Mouse (Mus musculus): ENCODE measurements around the gene C1qtnf4. TPM values are rescaled to one million over a fixed set of nuclear protein-coding genes. Genes with fewer than 3 reads are reported as not detected.

The C1qtnf4 gene
- total RNA-seq (2021) = 10 to 100 TPM in 1 of 2 experiments, 1 to 10 TPM in 1; 7.5 to 10.1 TPM
- long read RNA-seq, experiment 1, partial matches to known transcripts = 20 of 20 reads
- long read RNA-seq, experiment 1, other reads (novel, unspliced or antisense) = 0 of 20 reads
- long read RNA-seq, experiment 2, partial matches to known transcripts = 19 of 19 reads
- long read RNA-seq, experiment 2, other reads (novel, unspliced or antisense) = 0 of 19 reads

DNA sequence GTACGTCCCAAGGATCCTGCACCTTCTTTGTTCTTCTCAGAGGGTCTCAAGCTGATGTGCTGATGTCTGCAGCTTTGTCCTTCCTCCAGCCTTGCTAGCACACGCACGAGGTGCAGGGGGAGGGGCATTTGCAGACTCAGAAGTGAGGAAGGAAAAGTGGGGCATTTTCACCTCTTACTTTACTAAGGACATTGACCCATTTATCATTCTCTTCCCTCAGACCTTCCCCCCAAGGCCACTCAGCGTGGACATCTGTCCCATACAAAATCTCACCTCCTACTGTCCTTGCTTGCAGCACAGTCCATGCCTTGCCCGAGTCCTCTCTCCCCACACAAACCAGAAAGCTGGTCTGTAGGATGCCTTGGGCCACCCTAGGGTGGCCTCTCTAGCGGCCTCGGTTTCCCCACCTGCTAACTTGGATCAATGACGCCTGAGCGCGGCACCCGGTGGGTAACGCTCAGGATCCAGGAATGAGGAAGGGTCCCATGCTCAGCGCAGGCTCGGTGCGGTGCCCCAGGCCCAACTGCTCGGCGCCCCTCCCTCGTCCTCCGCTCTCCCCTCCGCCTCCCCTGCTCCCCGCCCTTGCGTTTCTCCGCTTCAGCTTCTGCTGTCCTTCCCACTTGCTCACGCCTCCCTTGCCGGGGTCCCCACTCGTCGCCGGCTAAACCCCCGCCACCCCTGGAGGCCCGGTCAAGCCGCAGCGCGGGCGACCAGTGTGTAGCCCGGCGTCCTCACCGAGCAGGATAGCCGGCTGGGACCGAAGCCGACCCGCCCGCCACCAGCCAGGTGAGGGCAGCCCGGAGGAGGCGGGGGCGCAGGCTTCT lies at the start of gene C1qtnf4:
TSS of gene C1qtnf4 (plus strand) at position 643 of the 824 bp plus-strand sequence.
- DNase-seq (ENCODE audit: low spot score in 2 of 2) = no peak

GRCm38 (mm10) chr2:90838621-90839020 lies 47.0 kb upstream of the C1qtnf4 start:
- DNase-seq (ENCODE audit: low spot score in 2 of 2) = no peak

DNA sequence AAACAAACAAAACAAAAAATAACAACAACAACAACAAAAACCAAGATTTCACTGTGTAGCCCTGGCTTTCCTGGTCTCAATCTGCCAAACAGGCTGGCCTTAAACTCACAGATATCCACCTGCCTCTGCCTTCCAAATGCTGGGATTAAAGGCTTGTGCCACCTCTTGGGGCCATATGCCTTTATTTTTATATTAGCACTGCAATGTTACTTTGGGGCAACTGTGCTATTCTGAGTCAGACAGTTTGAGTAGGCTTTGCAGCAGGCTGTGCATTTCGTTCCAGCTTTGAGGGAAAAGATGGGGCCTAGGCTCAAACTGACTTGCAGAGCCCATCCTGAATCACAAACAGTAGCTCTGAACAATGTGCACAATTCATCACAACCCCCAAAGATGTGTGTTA lies 42.0 kb upstream of the C1qtnf4 start:
- DNase-seq (ENCODE audit: low spot score in 2 of 2) = no peak

- DNase-seq (ENCODE audit: low spot score in 2 of 2) = no peak
Observed at GRCm38 (mm10) chr2:90844262-90844661, 41.4 kb upstream of the C1qtnf4 start.

GRCm38 (mm10) chr2:90845234-90845633 lies 40.4 kb upstream of the C1qtnf4 start:
- no peak for DNase-seq (ENCODE audit: low spot score in 2 of 2)

DNA sequence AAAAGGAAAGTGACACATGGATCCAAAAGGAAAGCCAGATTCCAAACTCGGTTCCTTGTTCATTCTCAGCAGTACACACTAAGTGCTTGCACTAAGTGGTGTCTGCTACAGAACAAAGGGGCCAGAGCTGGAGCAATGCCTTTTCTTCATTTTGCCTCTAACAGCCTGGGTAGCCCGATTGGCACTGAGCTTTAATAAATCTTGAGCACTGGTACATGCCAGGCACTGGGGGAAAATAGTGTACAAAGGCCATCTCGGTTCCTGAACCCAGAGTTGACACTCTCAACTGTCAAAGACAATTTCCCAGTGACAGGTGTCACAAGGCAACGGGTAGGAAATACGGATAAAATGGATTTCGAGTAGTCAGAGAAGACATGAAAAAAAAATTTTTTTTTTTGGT lies 39.5 kb upstream of the C1qtnf4 start:
- no peak for DNase-seq (ENCODE audit: low spot score in 2 of 2)

DNA sequence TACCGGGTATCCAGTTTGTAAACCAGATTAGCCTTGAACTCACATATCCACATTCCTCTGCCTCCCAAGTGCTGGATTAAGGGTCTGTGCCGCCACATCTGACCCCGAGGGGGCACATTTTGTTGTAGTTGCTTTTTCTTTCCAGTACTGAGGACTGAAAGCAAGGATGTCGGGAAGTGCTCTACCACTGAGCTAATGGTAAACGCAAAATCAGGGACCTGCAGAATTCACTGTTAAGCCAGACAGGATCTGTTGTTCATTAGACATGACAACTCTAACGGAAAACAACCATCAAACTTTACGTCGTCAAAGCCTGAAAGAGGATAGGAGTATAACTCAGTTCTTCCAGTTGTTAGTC lies 39.1 kb upstream of the C1qtnf4 start:
- DNase-seq (ENCODE audit: low spot score in 2 of 2) = no peak

- peak; percentile 99 for DNase-seq (ENCODE audit: low spot score in 2 of 2)
Observed at GRCm38 (mm10) chr2:90846955-90847680, 38.5 kb upstream of the C1qtnf4 start, which contains the start of gene Mtch2. Gene Mtch2 (plus strand): TSS chr2:90847155.

DNA sequence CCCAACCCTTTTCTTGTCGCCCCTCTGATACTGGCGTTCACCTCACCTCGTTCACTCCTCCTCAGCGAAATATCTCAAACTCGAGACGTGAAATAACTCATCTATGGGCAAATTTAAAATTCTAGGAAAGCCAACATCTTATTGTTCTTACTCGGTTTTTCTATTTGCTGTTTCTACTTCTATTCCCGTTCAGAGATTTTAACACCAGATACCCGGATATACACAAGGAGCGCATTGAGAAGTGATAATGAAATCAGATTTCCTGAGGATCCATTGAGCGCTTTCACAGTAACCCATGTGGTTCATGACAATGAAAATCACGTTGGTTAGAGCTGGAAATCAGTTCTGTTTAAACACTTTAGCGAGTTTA lies 38.0 kb upstream of the C1qtnf4 start:
- no peak for DNase-seq (ENCODE audit: low spot score in 2 of 2)

GRCm38 (mm10) chr2:90848331-90848730 lies 37.3 kb upstream of the C1qtnf4 start:
- DNase-seq (ENCODE audit: low spot score in 2 of 2) = no peak

DNA sequence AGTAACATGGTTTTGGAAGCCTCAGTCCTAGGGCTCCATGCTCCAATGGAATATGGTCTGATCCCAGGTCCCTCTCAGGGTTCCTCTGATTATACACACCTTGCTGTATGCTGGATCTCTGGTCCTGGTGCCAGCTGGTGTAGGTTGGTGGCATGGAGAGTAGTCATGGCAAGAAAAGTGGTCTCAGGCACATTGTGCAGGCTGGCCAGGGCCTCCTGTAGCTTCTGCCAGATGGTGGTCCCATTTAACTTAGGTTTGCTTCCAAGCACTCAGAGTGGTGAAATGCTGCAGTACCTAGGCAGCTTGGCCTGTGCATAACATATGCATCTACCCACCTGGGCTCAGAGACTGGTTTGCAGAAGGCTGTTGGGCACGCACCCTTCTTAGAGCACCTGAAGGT lies 35.3 kb upstream of the C1qtnf4 start:
- DNase-seq (ENCODE audit: low spot score in 2 of 2) = no peak

GRCm38 (mm10) chr2:90861486-90861885 lies 24.2 kb upstream of the C1qtnf4 start:
- no peak for DNase-seq (ENCODE audit: low spot score in 2 of 2)

DNA sequence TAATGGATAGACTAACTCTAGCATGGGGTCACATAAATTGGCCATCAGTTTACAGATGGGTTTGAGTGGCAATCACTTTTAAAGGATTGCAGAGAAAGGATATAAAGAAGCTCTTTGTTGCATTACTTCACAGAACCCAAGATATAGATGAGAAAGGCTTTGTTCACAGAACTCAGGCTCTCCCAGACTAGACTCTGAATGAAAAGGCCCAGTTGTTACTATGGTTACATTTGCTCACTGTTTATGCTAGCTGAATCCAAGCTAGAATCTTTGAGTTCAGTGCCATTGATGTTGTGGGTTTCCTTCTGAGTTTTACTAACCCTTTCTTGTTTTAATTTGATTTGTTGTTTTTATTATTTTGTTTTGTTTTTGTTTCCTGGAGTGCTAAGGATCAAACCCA lies 21.5 kb upstream of the C1qtnf4 start:
- no peak for DNase-seq (ENCODE audit: low spot score in 2 of 2)

- DNase-seq (ENCODE audit: low spot score in 2 of 2) = peak; percentile 66 to 81
Observed at GRCm38 (mm10) chr2:90866524-90866923, 19.1 kb upstream of the C1qtnf4 start.

DNA sequence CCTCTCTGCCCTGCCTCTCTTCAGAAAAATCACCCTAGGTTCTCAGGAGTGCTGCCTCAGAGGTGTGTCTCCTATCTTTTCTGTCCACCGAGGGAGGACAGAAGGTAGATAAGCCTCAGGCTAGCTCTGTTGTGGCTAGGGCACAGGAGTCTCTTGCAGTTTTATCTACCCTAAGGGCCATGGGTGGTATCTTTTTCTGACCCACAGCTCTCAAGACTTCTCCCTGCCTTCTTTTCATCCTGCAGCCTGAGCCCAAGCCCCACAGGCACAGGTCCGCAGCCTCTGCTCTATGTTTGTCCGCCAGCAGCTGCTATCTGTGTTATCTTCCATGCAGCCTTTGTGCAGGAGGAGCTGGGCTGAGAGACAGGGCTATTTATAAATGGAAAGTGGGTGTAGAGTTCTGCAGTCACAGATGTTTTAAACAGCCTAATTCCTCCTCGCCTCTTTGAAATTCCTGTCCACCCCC lies 15.5 kb upstream of the C1qtnf4 start:
- no peak for DNase-seq (ENCODE audit: low spot score in 2 of 2)

DNA sequence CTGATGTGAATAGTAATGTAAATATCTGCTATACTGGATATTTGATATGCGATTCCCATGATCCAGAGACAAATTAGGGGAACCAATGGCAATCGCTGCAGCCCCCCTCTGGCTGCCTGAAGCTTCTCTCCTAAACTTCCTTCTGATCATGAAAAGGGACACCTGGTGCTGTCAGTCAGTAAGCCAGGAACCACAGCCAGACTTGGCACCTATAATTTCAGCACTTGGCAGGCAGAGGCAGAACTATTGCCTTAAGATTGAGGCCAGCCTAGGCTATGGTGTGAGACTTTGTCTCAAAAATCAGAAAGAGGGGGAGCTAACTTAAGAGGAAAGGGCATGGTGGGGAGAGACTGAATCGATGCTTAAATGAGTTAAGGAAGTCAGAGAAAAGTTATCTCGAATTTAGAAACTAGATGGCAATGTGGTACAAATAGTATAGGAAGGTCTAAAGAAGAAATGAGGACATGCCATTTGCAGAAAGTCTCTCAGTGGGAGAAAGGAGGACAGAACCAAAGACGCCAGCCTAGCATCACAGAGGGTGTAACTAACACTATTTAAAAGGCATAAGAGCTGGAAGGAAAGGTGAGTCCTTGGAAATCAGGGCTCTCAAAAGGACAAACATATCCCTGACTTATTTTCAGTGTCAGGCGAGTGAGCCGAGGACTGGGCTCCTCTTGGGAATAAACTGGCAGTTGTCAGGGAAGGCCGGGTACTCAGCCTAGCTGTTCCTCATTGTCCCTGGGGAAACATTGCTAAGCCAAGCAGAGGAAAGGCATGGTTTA lies 14.3 kb upstream of the C1qtnf4 start:
- peak in 1 of 2 experiments; percentile 28 for DNase-seq (ENCODE audit: low spot score in 2 of 2)

DNA sequence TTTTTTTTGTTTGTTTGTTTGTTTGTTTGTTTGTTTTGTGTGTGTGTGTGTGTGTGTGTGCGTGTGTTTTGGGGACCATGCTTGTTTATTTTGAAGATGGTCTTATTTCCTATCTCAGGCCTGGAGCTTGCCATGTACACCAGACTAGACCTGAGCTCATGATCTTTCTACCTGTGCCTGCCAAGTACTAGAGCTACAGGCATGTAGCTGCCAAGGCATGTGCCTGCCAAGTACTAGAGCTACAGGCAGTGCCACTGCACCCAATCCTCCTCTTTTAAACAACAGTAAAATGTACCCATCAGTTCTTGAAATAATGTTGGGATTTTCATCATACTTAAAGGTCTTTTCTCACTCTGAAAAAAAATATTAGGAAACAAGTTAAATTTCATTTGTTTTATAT lies 11.6 kb upstream of the C1qtnf4 start:
- no peak for DNase-seq (ENCODE audit: low spot score in 2 of 2)

- DNase-seq (ENCODE audit: low spot score in 2 of 2) = no peak
Observed at GRCm38 (mm10) chr2:90875239-90875638, 10.4 kb upstream of the C1qtnf4 start.

DNA sequence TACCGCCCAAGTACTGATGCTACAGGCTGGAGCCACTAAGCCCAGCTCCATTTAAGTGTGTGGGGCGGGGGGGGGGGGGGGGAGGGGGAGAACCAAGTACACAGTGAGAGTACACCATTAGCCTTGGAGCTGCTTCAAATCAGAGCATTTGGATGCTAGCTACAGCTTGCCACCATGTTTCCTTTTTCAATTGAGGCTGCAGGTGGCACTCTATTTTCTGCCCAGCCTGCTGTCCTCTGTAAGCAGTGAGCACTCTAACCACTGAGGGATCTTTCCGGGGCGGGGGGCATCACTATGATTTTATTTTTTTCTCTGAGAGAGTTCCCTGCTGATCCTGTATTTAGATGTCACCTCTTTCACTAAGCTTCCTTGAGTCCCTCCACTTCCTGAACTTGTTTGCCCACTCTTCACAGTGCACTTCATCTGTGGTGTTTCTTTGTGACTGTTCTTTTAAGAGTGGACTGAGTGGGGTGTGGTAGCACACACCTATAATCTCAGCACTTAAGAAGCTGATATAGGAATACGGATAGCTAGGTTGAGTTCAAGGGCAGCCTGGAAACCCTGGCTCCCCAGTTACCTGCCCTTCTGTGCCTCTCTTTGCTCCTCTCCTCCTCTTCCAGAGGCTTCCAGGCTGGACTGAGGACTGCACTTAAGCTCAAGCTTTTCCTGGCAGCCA lies 7.9 kb upstream of the C1qtnf4 start:
- no peak for DNase-seq (ENCODE audit: low spot score in 2 of 2)

DNA sequence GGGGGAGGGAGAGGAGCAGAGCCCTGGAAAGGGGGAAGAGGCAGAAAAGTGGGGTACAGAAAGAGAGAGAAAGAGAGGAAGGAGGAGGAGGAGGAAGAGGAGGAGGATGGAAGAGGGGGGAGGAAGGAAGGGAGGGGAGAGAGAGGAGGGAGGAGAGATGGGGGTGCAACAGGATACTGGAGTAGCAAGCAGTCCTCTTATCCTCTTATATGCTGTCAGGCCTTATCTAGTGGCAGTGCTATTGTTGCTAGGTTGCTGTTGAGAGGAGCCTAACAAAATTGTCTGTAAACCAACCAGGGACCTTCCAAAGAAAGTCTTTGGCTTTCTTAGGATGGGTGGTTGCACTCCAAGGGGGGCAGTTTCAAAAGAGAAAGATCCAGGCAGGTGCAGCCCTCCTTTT lies 6.2 kb upstream of the C1qtnf4 start:
- DNase-seq (ENCODE audit: low spot score in 2 of 2) = no peak

Data from gastrocnemius, postnatal 4 days (tissue).